Mouse (Mus musculus) cerebellum, adult 2 months (tissue): ENCODE data around the gene Comp. TPM values are rescaled to one million over a fixed set of nuclear protein-coding genes. Genes with fewer than 3 reads are reported as not detected.
A peak's percentile ranks its signal among the peaks of the same experiment; 100 is the strongest.

Experiments
- DNase-seq, 2 experiments: peaks; one replicate each; pipeline ENCODE4 v3.0.0; 2021
- H3K27ac ChIP-seq: fragments of 200-500 bp; 2 replicates; pipeline ENCODE4 v1.5.1; 2012; ENCODE audit warnings: low read length, control low read depth, inconsistent platforms; ENCODE audit not compliant: insufficient read depth
- H3K27me3 ChIP-seq: fragments of 200-500 bp; 2 replicates; pipeline ENCODE4 v1.6.1; 2012; ENCODE audit warnings: inconsistent platforms, mild to moderate bottlenecking, low read length, moderate library complexity; ENCODE audit not compliant: control insufficient read depth, insufficient read depth
- H3K4me1 ChIP-seq: fragments of 200-500 bp; 2 replicates; pipeline ENCODE4 v1.6.1; 2011; ENCODE audit warnings: low read length; ENCODE audit not compliant: control insufficient read depth, insufficient read depth
- H3K4me3 ChIP-seq: fragments of 200-500 bp; replicated peaks from 2 replicates; pipeline ENCODE3; 2011; ENCODE audit warnings: mild to moderate bottlenecking, low read depth, low read length, control low read depth; ENCODE audit not compliant: insufficient read depth
- CTCF ChIP-seq: fragments of 200-500 bp; IDR thresholded peaks from 2 replicates; pipeline ENCODE4 v1.5.1; 2011; ENCODE audit warnings: low read depth, mild to moderate bottlenecking, control low read depth, low read length, moderate library complexity, borderline replicate concordance; ENCODE audit not compliant: insufficient read depth
- POLR2A ChIP-seq: fragments of 200-500 bp; IDR thresholded peaks from 2 replicates; pipeline ENCODE4 v1.6.1; 2011; ENCODE audit warnings: low read length, control low read depth, borderline replicate concordance; ENCODE audit not compliant: insufficient read depth
- WGBS: fragments of 180-500 bp; shearing (Covaris S2); methylation state at CpG from one replicate; pipeline ENCODE4 v1.1.7; 2018; 5-methylcytosine and 5-hydroxymethylcytosine counted together
- polyA plus RNA-seq: library from polyadenylated mRNA; depleted of rRNA; stranded (reverse); fragments of >200 nt; gene quantifications from 2 replicates; pipeline ENCODE4 v1.2.3, GENCODE M21; 2012; rRNA removed

Gene Comp
- 2.2 and 3.1 TPM in 2 replicates for polyA plus RNA-seq

DNA sequence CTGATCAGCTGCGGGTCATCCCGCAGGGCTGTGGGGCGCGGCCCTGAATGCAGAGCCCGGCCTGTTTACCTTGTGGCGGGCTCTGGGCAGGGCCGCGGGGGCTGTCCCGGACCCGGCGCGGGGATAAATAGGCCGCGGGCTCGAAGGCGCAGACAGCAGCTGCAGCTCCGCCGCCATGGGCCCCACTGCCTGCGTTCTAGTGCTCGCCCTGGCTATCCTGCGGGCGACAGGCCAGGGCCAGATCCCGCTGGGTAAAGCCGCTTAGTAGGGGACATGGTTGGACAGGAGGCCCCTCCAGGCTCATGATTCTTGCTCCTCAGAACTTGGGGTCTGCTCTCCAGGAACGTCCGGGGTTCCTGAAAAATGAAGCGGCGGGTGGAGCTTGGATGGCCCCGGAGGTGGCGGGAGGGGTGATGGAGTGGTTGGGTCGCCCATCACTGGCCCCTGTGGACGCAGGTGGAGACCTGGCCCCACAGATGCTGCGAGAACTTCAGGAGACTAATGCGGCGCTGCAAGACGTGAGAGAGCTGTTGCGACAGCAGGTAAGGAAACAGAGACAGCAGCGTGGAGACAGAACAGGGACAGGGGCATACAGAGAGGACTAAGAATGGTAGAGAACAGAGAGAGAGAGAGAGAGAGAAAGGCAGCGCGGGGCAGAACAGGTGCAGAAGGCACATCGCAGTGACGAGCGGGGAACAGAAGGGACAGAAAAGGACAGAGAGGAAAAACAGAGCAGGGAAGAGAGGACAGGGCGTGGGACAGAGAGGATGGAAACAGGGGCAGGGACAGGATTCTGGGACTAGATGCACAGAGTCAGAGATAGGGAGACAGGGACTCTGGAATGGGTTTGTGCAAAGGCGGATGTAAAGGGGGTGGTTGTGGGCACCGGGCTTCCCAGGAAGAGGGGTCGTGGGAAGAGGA, at the start of gene Comp:
Gene Comp (plus strand): TSS at position 162 of the 921 bp plus-strand sequence.
- WGBS, result 8% methylated on average over 47 of the region's 47 CpGs
- DNase-seq, result peak in 1 of 2 experiments; percentile 48
- peak within 1 kb of the TSS; percentile 9; the same call in 1 of the 2 replicates for H3K27ac ChIP-seq
- H3K27me3 ChIP-seq, result peaks cover 3% of the 10 kb centered on the region; the same call in 1 of the 2 replicates
- peak within 1 kb of the TSS; percentile 60 for H3K4me3 ChIP-seq
- peaks cover 4% of the 10 kb centered on the region; the same call in 1 of the 2 replicates for H3K4me1 ChIP-seq
- TF ChIP-seq CTCF (no peak), POLR2A (no peak)

- no peak overlapping the region for H3K4me3 ChIP-seq
- H3K27ac ChIP-seq, result no peak overlapping the region
- TF ChIP-seq CTCF, result no peak
- no peaks in the 10 kb centered on the region for H3K27me3 ChIP-seq
- no peaks in the 10 kb centered on the region for H3K4me1 ChIP-seq
- WGBS, result 93% methylated on average over 3 of the region's 3 CpGs
- DNase-seq, result no peak
Measured at GRCm38 (mm10) chr8:70323716-70324115, 49.6 kb upstream of the Comp start.

GRCm38 (mm10) chr8:70327512-70327911, 45.8 kb upstream of the Comp start:
- no peak for TF ChIP-seq POLR2A
- TF ChIP-seq CTCF, result no peak
- H3K4me3 ChIP-seq, result no peak overlapping the region
- H3K27ac ChIP-seq, result no peak overlapping the region
- H3K4me1 ChIP-seq, result peaks cover 7% of the 10 kb centered on the region; the same call in 1 of the 2 replicates
- no peak for DNase-seq
- WGBS, result 70% methylated on average over 6 of the region's 6 CpGs
- no peaks in the 10 kb centered on the region for H3K27me3 ChIP-seq

DNA sequence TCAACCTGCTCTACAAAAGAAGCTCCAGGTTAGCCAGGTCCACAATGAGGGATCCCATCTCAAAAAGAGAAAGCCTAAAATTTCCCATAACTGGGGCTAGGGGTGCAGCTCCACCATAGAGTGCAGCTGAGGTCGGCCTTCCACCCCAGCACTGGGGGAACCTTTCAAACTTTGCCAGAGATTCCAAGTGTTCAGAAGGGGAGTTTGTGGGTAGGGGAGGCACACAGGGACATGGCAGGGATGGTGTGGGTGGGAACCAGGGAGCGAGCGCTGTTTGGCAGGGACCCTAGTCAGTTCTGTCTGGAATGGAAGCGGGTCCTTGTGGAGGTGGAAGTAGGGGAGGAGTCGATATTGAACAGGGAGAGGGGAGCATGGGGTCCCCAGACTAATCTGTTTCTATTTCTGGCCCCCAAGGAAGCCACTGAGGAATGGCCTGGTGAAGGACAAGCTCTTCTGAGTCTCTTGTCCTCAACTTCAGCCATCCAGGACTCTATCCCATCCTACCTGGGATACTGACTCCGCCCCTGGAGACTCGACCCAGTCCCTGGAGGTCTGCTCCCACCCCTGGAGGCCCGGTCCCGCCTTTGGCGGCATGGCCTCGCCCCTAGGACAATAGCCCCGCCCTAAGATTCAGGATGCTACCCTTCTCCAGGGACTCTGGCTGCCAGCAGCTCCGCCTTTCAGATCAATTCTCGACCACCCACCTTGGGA, 44.1 kb upstream of the Comp start, which contains the start of gene Gdf1:
Gene Gdf1 (plus strand): TSS at position 694 of the 711 bp plus-strand sequence.
- Histone ChIP-seq H3K4me1 (peaks cover 10% of the 10 kb centered on the region; the same call in 1 of the 2 replicates), H3K4me3 (no peak within 1 kb of the TSS), H3K27ac (no peak within 1 kb of the TSS), H3K27me3 (no peaks in the 10 kb centered on the region)
- no peak for TF ChIP-seq POLR2A
- TF ChIP-seq CTCF, result no peak
- DNase-seq, result no peak
- 57% methylated on average over 14 of the region's 14 CpGs for WGBS

GRCm38 (mm10) chr8:70329835-70330740, 43.3 kb upstream of the Comp start:
- no peak for TF ChIP-seq POLR2A
- TF ChIP-seq CTCF, result no peak
- Histone ChIP-seq H3K27me3 (no peaks in the 10 kb centered on the region), H3K27ac (no peak overlapping the region), H3K4me1 (peaks cover 10% of the 10 kb centered on the region; the same call in 1 of the 2 replicates), H3K4me3 (no peak overlapping the region)
- WGBS, result 37% methylated on average over 45 of the region's 45 CpGs
- DNase-seq, result peak in 1 of 2 experiments; percentile 44

DNA sequence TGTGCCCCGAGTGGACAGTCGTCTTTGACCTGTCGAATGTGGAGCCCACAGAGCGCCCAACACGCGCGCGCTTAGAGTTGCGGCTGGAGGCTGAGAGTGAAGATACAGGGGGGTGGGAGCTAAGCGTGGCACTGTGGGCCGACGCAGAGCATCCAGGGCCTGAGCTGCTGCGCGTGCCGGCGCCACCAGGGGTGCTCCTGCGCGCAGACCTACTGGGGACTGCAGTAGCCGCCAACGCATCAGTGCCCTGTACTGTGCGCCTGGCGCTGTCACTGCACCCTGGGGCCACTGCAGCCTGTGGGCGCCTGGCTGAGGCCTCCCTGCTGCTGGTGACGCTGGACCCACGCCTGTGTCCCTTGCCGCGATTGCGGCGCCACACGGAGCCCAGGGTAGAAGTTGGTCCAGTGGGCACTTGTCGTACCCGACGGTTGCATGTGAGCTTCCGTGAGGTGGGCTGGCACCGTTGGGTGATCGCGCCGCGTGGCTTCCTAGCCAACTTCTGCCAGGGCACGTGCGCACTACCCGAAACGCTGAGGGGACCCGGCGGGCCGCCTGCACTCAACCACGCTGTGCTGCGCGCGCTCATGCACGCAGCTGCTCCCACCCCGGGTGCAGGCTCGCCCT, 42.5 kb upstream of the Comp start:
- Histone ChIP-seq H3K27ac (no peak overlapping the region), H3K27me3 (no peaks in the 10 kb centered on the region), H3K4me3 (no peak overlapping the region), H3K4me1 (peaks cover 10% of the 10 kb centered on the region; the same call in 1 of the 2 replicates)
- peak; percentile 48 to 69 for DNase-seq
- TF ChIP-seq POLR2A (no peak), CTCF (no peak; the same call in 1 of the 2 replicates)
- WGBS, result 31% methylated on average over 53 of the region's 53 CpGs
